Mouse (Mus musculus) forebrain, postnatal 0 days (tissue): ENCODE data around the gene Fam227a. TPM values are rescaled to one million over a fixed set of nuclear protein-coding genes. Genes with fewer than 3 reads are reported as not detected.

Source experiments
- ATAC-seq: fragments of 200-750 bp; cut with Nextera tagmentation; 2 replicates; pipeline ENCODE4 v1.8.0; 2017; ENCODE audit warnings: mild to moderate bottlenecking, moderate library complexity
- DNase-seq: peaks from one replicate; pipeline ENCODE4 v3.0.0-alpha.2; 2015
- H3K27ac ChIP-seq: fragments of 300-500 bp; sonication (generic); 2 replicates; pipeline ENCODE4 v1.5.1; 2014; ENCODE audit warnings: low read depth, mild to moderate bottlenecking, antibody characterized with exemption, low read length, moderate library complexity, mixed read lengths
- H3K27me3 ChIP-seq: fragments of 300-500 bp; sonication (generic); 2 replicates; pipeline ENCODE4 v1.6.1; 2014; ENCODE audit warnings: mild to moderate bottlenecking, low read length, mixed read lengths; ENCODE audit not compliant: insufficient read depth
- H3K36me3 ChIP-seq: fragments of 300-500 bp; sonication (generic); 2 replicates; pipeline ENCODE4 v1.6.1; 2014; ENCODE audit warnings: mild to moderate bottlenecking, moderate library complexity; ENCODE audit not compliant: insufficient read depth
- H3K4me1 ChIP-seq: fragments of 300-500 bp; sonication (generic); 2 replicates; pipeline ENCODE4 v1.6.1; 2014; ENCODE audit warnings: antibody characterized with exemption; ENCODE audit not compliant: insufficient read depth
- H3K4me2 ChIP-seq: fragments of 300-500 bp; sonication (generic); 2 replicates; pipeline ENCODE4 v1.6.1; 2014; ENCODE audit warnings: low read depth, mild to moderate bottlenecking, moderate library complexity
- H3K4me3 ChIP-seq: fragments of 300-500 bp; sonication (generic); 2 replicates; pipeline ENCODE4 v1.5.1; 2014; ENCODE audit warnings: low read depth, low read length, mixed read lengths
- H3K9ac ChIP-seq: fragments of 300-500 bp; sonication (generic); 2 replicates; pipeline ENCODE4 v1.6.1; 2014; ENCODE audit warnings: mild to moderate bottlenecking
- H3K9me3 ChIP-seq: fragments of 300-500 bp; sonication (generic); 2 replicates; pipeline ENCODE4 v1.6.1; 2016; ENCODE audit warnings: low read length
- CTCF ChIP-seq: sonication (generic); IDR thresholded peaks from 2 replicates; pipeline ENCODE4 v1.5.1; 2016; ENCODE audit warnings: antibody characterized with exemption, control low read depth, low read depth
- WGBS: fragments of 180-500 bp; shearing (Covaris S2); extraction: QIAGEN DNeasy Blood & Tissue Kit; methylation state at CpG from one replicate; pipeline ENCODE4 v1.1.7; 2014; 5-methylcytosine and 5-hydroxymethylcytosine counted together
- polyA plus RNA-seq: library from polyadenylated mRNA; unstranded; fragments of >200 nt; fragmentation: Nextera tagmentation; extraction: Ambion mirVana; gene quantifications from 2 replicates; pipeline ENCODE4 v1.2.1, GENCODE M21; 2015
- total RNA-seq: library from RNA; depleted of rRNA; stranded (reverse); fragments of >200 nt; gene quantifications from 2 replicates; pipeline ENCODE4 v1.2.3, GENCODE M21; 2014

The Fam227a gene
- total and polyA plus RNA-seq, 2 experiments from 2014 or later = 1.9 to 25.7 TPM

GRCm38 (mm10) chr15:79617135-79617534, 41.6 kb downstream of the Fam227a start:
- 83% methylated on average over 11 of the region's 11 CpGs for WGBS
- Histone ChIP-seq H3K9ac (no peak overlapping the region), H3K4me3 (no peak overlapping the region), H3K4me1 (no peaks in the 10 kb centered on the region), H3K9me3 (no peaks in the 10 kb centered on the region), H3K27me3 (no peaks in the 10 kb centered on the region), H3K27ac (no peak overlapping the region), H3K36me3 (peaks cover 67% of the 10 kb centered on the region), H3K4me2 (no peak overlapping the region)
- no peak for TF ChIP-seq CTCF
- no peak for DNase-seq
- ATAC-seq = no peak

GRCm38 (mm10) chr15:79616729-79617128, 42.0 kb downstream of the Fam227a start:
- ATAC-seq = no peak
- Histone ChIP-seq H3K4me3 (no peak overlapping the region), H3K9me3 (no peaks in the 10 kb centered on the region), H3K4me1 (no peaks in the 10 kb centered on the region), H3K4me2 (no peak overlapping the region), H3K27ac (no peak overlapping the region), H3K27me3 (no peaks in the 10 kb centered on the region), H3K36me3 (peaks cover 65% of the 10 kb centered on the region), H3K9ac (no peak overlapping the region)
- 89% methylated on average over 5 of the region's 5 CpGs for WGBS
- no peak for TF ChIP-seq CTCF
- no peak for DNase-seq

GRCm38 (mm10) chr15:79615501-79615900, 43.3 kb downstream of the Fam227a start:
- H3K9ac ChIP-seq = no peak overlapping the region
- no peak overlapping the region for H3K4me2 ChIP-seq
- no peak overlapping the region for H3K4me3 ChIP-seq
- no peak for TF ChIP-seq CTCF
- H3K9me3 ChIP-seq = no peaks in the 10 kb centered on the region
- no peaks in the 10 kb centered on the region for H3K27me3 ChIP-seq
- no peaks in the 10 kb centered on the region for H3K4me1 ChIP-seq
- peaks cover 53% of the 10 kb centered on the region for H3K36me3 ChIP-seq
- ATAC-seq (no peak), DNase-seq (no peak)
- no peak overlapping the region for H3K27ac ChIP-seq
- 91% methylated on average over 7 of the region's 7 CpGs for WGBS

- no peak overlapping the region for H3K27ac ChIP-seq
- peaks cover 15% of the 10 kb centered on the region for H3K36me3 ChIP-seq
- H3K4me1 ChIP-seq = no peaks in the 10 kb centered on the region
- H3K9ac ChIP-seq = no peak overlapping the region
- 0 out of 2 replicates have a peak, but pooled peaks cover 4% of the 10 kb centered on the region for H3K27me3 ChIP-seq
- no peak overlapping the region for H3K4me3 ChIP-seq
- 99% methylated on average over 2 of the region's 2 CpGs for whole genome bisulfite sequencing
- H3K9me3 ChIP-seq = no peaks in the 10 kb centered on the region
- DNase-seq (no peak), ATAC-seq (no peak)
- TF ChIP-seq CTCF = no peak
- no peak overlapping the region for H3K4me2 ChIP-seq
These were observed 49.5 kb downstream of the Fam227a start for GRCm38 (mm10) chr15:79609226-79609625.

GRCm38 (mm10) chr15:79608214-79608613, 50.5 kb downstream of the Fam227a start:
- no peak overlapping the region for H3K9ac ChIP-seq
- 0 out of 2 replicates have a peak, but pooled peaks cover 4% of the 10 kb centered on the region for H3K27me3 ChIP-seq
- DNase-seq (no peak), ATAC-seq (no peak)
- no peak overlapping the region for H3K4me2 ChIP-seq
- no peaks in the 10 kb centered on the region for H3K9me3 ChIP-seq
- H3K4me1 ChIP-seq = no peaks in the 10 kb centered on the region
- H3K27ac ChIP-seq = no peak overlapping the region
- H3K4me3 ChIP-seq = no peak overlapping the region
- no peak for TF ChIP-seq CTCF
- WGBS = 80% methylated on average over 7 of the region's 7 CpGs
- H3K36me3 ChIP-seq = peaks cover 10% of the 10 kb centered on the region

- no peak overlapping the region for H3K4me2 ChIP-seq
- 0 out of 2 replicates have a peak, but pooled peaks cover 4% of the 10 kb centered on the region for H3K27me3 ChIP-seq
- WGBS = 65% methylated on average over 2 of the region's 2 CpGs
- DNase-seq = peak; percentile 50
- no peak overlapping the region for H3K4me3 ChIP-seq
- H3K9ac ChIP-seq = no peak overlapping the region
- H3K9me3 ChIP-seq = no peaks in the 10 kb centered on the region
- TF ChIP-seq CTCF = peak; percentile 43
- no peaks in the 10 kb centered on the region for H3K4me1 ChIP-seq
- no peak for ATAC-seq
- H3K36me3 ChIP-seq = peaks cover 6% of the 10 kb centered on the region
- H3K27ac ChIP-seq = no peak overlapping the region
These were observed 51.0 kb downstream of the Fam227a start for GRCm38 (mm10) chr15:79607757-79608156.

- no peaks in the 10 kb centered on the region for H3K9me3 ChIP-seq
- DNase-seq (peak; percentile 46), ATAC-seq (peak; percentile 36)
- TF ChIP-seq CTCF = no peak
- H3K9ac ChIP-seq = no peak overlapping the region
- H3K4me1 ChIP-seq = no peaks in the 10 kb centered on the region
- no peak overlapping the region for H3K4me2 ChIP-seq
- 67% methylated on average over 12 of the region's 12 CpGs for WGBS
- H3K27me3 ChIP-seq = 0 out of 2 replicates have a peak, but pooled peaks cover 4% of the 10 kb centered on the region
- no peak overlapping the region for H3K4me3 ChIP-seq
- no peaks in the 10 kb centered on the region for H3K36me3 ChIP-seq
- no peak overlapping the region for H3K27ac ChIP-seq
These were observed 52.6 kb downstream of the Fam227a start for GRCm38 (mm10) chr15:79606161-79606560.
